ENCODE assay signal across 16 mouse cellular contexts in the genomic region with DNA sequence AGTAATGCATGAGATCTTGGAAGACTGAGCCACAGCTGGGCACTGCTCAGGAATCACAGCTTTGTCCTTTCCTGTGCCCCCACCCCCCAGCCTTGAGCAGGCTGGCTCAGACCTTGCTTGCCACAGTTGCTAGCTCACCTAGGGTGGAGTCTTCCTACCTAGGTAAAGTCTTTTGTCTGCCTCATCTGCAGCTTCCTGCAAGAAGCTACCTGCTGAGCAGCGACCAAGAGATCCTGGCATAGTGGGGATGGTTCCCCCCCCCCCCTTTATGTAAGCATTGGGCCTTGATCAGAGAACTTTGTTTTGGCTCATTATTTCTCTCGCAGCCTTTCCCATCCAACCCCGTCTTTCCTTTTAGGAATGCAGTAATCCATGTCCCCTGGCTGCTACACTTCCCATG. TPM values are rescaled to one million over a fixed set of nuclear protein-coding genes. Genes with fewer than 3 reads are reported as not detected.
"Had no signal": no experiment of that assay in that cellular context is flagged by ENCODE, and none has a peak within 500 bp of the region (broad histone marks: within the 10 kb centered on the region; RNA-seq: fewer than 3 reads in every experiment).

No protein-coding gene starts in this region.

- DNase-seq: left cerebral cortex, postnatal 4 days; liver; liver, embryonic 13.5 days; liver, postnatal 0 days; lung, adult 18-20 months; lung, adult 2 months; lung, embryonic 14.5 days; lung, postnatal 10 days; lung, postnatal 14 days; lung, postnatal 36 days; lung, postnatal 4 days; midbrain, embryonic 14.5 days had no signal

RNA-seq across cellular contexts. Expression of gene Fam184b, which starts 17.9 kb away (rescaled TPM):
- total RNA-seq: megakaryocyte progenitor cell, adult 5-6 weeks; megakaryocyte, adult 5-6 weeks; megakaryocyte-erythroid progenitor cell, adult 5-6 weeks; monocyte, adult 5-6 weeks had no signal
